Mouse (Mus musculus) Muller cell, postnatal 12 days (primary cell): Measurements from ENCODE around the gene Cops8.

Experiments
- DNase-seq: peaks from one replicate; pipeline ENCODE4 v3.0.0-alpha.2; 2015; ENCODE audit errors: inconsistent ontology term

The Cops8 gene

GRCm38 (mm10) chr1:90650781-90651437 is 48.1 kb downstream of the Cops8 start:
- DNase-seq: peak; percentile 62

GRCm38 (mm10) chr1:90651781-90652180 is 49.0 kb downstream of the Cops8 start:
- DNase-seq: no peak

DNA sequence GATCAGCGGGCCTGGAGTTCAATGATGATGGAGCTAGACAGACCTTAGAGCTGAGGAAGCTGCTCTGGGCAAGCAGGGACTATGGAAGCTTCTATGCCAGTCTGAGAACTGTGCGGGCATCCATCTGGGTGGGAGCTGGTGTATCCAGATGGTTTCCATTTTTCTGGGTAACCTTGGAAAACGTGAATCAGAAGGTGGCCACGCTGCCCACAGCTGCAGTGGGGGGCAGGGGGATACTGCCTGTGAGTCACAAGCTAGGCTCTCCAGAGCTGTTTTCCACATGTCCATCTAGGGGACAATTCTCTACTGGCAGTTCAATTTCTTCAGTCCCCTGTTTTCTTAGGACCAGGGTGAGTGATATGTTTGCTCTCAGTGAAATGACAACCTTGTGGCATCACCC is 49.8 kb downstream of the Cops8 start:
- no peak for DNase-seq

- DNase-seq: no peak
These were observed 53.9 kb downstream of the Cops8 start for GRCm38 (mm10) chr1:90656492-90657245.

DNA sequence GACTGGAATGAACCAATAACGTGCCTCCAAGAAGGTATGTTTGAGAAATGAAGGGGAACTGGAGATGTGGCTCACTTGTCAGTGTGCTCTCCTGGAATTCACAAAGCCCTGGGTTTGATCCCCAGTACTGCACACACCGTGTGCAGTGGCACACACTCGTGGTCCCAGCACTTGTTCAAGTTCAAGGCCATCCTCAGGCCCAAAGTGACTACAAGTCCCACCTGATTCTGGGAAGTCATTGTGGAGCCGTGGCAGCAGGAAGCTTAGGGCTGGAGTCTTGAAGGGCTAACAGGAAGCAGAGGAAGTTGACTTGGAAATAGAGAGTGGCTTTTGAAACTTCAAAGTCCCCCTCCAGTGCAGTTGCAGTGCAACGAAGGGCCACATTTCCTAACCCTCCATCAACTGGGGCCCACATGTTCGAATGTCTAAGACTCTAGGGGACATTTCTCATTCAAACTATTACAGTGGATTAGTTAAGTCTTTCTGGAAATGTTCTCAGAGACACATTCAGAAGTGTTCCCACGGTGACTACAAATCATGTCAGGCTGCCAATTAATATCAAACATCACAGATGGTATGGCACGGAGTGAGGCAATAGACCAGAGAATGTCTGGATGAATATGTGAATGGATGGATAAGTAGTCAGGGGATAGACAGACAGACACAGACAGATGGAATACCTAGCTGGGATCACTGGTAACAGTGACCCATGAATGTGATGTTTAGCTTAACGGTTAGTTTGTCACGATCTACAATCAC is 54.7 kb downstream of the Cops8 start:
- no peak for DNase-seq

DNA sequence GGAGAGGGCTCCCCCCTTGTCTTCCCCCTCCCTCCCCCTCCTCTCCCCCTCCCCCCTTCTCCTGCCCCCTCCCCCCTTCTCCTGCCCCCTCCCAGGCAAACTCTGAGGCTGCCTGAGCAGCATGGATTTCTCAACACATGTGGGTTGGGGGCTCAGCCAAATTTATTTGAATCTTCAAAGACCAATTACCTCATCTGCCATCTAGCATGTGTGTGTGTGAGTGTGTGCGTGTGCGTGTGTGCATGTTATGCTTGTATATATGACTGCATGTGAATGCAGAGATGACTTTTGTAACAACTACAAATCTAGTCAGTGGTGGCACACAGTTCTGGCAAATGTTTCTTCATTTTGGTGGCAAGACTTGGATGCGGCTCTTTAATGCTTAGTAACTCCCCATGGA is 55.8 kb downstream of the Cops8 start:
- no peak for DNase-seq

DNA sequence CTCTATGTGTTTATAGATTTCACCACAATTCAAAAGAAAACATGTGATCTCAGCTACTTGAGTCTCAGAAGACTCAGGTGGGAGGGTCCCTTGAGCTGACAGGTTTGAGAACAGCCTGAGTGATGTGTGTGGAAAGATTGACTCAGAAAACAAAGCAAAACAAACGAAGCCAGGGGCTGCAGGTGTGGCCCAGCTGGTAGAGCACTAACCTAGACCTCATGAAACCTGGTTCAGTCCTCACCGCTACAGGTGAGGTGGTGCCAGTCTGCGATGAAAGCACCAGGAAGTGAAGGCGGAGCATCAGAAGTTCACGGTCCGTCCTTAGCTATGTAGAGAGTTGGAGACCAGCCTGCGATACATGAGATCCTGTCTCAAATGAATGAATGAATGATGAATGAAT is 57.4 kb downstream of the Cops8 start:
- DNase-seq: no peak

DNA sequence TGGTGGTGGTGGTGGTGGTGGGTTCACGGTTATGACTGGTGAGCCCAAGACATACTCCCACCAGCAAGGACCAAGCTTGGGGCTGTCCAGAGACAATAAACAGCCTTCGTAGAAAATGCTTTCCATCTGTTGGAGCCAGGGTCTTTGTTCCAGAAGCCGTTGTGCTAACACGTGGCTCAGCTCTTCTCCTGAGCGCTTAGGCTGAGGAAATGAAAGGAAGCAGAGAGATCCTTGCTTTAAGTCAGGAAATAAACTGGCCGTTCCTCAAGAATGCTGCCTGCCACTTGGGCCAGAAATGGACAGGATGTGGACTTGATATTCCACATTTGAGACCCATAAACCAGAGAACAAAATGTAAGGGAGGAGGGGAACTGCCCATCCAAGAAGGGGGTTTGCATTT is 59.7 kb downstream of the Cops8 start:
- DNase-seq: no peak
